In genomic region chr2:157074186-157074724, GRCm38 (mm10) we compare ENCODE assay signal across 10 mouse cellular contexts. TPM values are rescaled to one million over a fixed set of nuclear protein-coding genes. Genes with fewer than 3 reads are reported as not detected.
A peak's percentile ranks its signal among the peaks of the same experiment; 100 is the strongest.
DNase-seq lines count a peak whose midpoint lies in the region; ATAC-seq and TF ChIP-seq lines count a peak whose summit lies in the region.
"Had no signal": no experiment of that assay in that cellular context is flagged by ENCODE, and none has a peak within 500 bp of the region (broad histone marks: within the 10 kb centered on the region; RNA-seq: fewer than 3 reads in every experiment).

No protein-coding gene starts in this region.

- peak overlapping the region; percentile 32 for H3K27ac ChIP-seq in gastrocnemius, adult 2 months
- no peak overlapping the region for H3K27ac ChIP-seq in intestine, embryonic 14.5 days (ENCODE audit: low read depth)
- H3K27ac ChIP-seq: macrophage had no signal

- H3K36me3 ChIP-seq in intestine, embryonic 14.5 days (ENCODE audit: control insufficient read depth, insufficient read depth, low read length): peaks cover 12% of the 10 kb centered on the region

- no peaks in the 10 kb centered on the region for H3K9me3 ChIP-seq in intestine, embryonic 14.5 days (ENCODE audit: control insufficient read depth, low read length)

- H3K4me1 ChIP-seq in intestine, embryonic 14.5 days (replicated peaks; ENCODE audit: control insufficient read depth, insufficient read depth, low read length): peaks cover 82% of the 10 kb centered on the region

- 73% methylated on average over 9 of the region's 9 CpGs for WGBS in intestine, embryonic 14.5 days

- DNase-seq in gastrocnemius, adult 2 months: peak; percentile 66
- no peak for DNase-seq in gastrocnemius, adult 8-10 months (ENCODE audit: low spot score in 2 of 2)
- DNase-seq in 3134 (ENCODE audit: extremely low read depth, insufficient read length, low spot score): peak; percentile 66
- DNase-seq in cerebellum, adult 9-10 months: peak; percentile 95
- no peak for DNase-seq in intestine, embryonic 14.5 days (ENCODE audit: low spot score)
- DNase-seq in c-Kit-positive CD71-positive TER-119-positive erythroid progenitor cells, embryonic 14.5 days (ENCODE audit: low spot score): no peak
- no peak for DNase-seq in right cerebral cortex, adult 2 months (ENCODE audit: low spot score in 2 of 2)

- H3K4me2 ChIP-seq in intestine, embryonic 14.5 days (ENCODE audit: low read length): peak overlapping the region; percentile 6; the same call in 1 of the 2 replicates

- intact Hi-C loops in gastrocnemius, adult 2 months (cut with DNase I): no loop called here

- no peak for TF ChIP-seq CTCF in gastrocnemius, adult 2 months (IDR thresholded peaks at IDR 0.05)

- H3K27me3 ChIP-seq in intestine, embryonic 14.5 days (replicated peaks; ENCODE audit: control insufficient read depth, insufficient read depth, low read length): no peaks in the 10 kb centered on the region

- H3K4me3 ChIP-seq in gastrocnemius, adult 2 months: no peak overlapping the region
- H3K4me3 ChIP-seq in intestine, embryonic 14.5 days (ENCODE audit: low read depth, low read length): no peak overlapping the region

- no peak for ATAC-seq in intestine, embryonic 14.5 days (replicated peaks; ENCODE audit: low FRiP score, low TSS enrichment, low read depth)
- ATAC-seq in megakaryocyte progenitor cell, adult 5-6 weeks (replicated peaks; ENCODE audit: poor library complexity): no peak

- H3K9ac ChIP-seq in intestine, embryonic 14.5 days (ENCODE audit: low read length): no peak overlapping the region

RNA-seq across cellular contexts. Expression of gene Soga1, which starts 4.8 kb away (rescaled TPM):
- 1 to 10 TPM; 2.8 to 4.5 TPM for total RNA-seq in gastrocnemius, adult 2 months (2021)
- total RNA-seq in gastrocnemius, adult 8-10 months (2022): 1 to 10 TPM; 1.7 to 3.5 (median 2.3) TPM
- polyA plus RNA-seq in intestine, embryonic 14.5 days (2014; fragmentation: Nextera tagmentation; extraction: Ambion mirVana): 4.7 and 6.1 TPM in 2 replicates
- 1.9 and 2.9 TPM in 2 replicates for total RNA-seq in megakaryocyte progenitor cell, adult 5-6 weeks (2015)
- 2.3 and 2.4 TPM in 2 replicates for total RNA-seq in megakaryocyte progenitor cell, adult 5-6 weeks (2017)

RNA-seq across cellular contexts. Expression of gene Tldc2, which starts 12.6 kb away (rescaled TPM):
- not detected for total RNA-seq in gastrocnemius, adult 2 months (2021)
- total RNA-seq in gastrocnemius, adult 8-10 months (2022): not detected
- polyA plus RNA-seq in intestine, embryonic 14.5 days (2014; fragmentation: Nextera tagmentation; extraction: Ambion mirVana): not detected in 2 replicates
- not detected in 2 replicates for total RNA-seq in megakaryocyte progenitor cell, adult 5-6 weeks (2015)
- total RNA-seq in megakaryocyte progenitor cell, adult 5-6 weeks (2017): not detected in 2 replicates
- total RNA-seq: CH12.LX had no signal
- polyA plus RNA-seq: macrophage had no signal

Comparison
In these comparisons a context has a peak if more than half of its experiments do, and no peak if none do; other contexts are left out.
1. DNase-seq: peak in gastrocnemius, adult 2 months (single experiment), 3134 (single experiment) and cerebellum, adult 9-10 months (single experiment); none in gastrocnemius, adult 8-10 months (0 of 2), intestine, embryonic 14.5 days (single experiment), c-Kit-positive CD71-positive TER-119-positive erythroid progenitor cells, embryonic 14.5 days (single experiment) and right cerebral cortex, adult 2 months (0 of 2).